Mouse (Mus musculus): ENCODE measurements at regions not wholly inside any gene's neighbourhood (a gene's known extent, or its start where the extent isn't known, plus 50 kb on each side); places are given as distances from the start of the nearest gene placed in this dataset.

DNA sequence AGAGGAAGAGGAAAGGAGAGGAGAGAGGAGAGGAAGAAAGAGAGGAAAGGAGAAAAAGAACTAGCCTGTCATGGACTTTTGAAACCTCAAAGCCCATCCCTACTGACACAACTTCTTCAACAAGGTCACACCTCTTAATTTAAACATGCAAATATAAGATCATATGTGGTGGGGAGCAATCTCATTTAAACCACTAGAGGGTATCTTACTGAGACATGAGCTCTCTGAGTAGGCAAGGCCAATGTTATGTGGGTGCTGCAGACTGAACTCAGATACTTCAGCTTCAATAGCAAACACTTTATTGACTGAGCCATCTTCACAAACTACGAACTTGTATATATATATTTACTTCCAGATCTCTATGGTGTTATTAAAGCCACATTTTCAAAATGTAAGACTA is 156.9 kb downstream of the Mex3b start:
- DNase-seq (ENCODE audit: low spot score in 2 of 2) = no peak

DNA sequence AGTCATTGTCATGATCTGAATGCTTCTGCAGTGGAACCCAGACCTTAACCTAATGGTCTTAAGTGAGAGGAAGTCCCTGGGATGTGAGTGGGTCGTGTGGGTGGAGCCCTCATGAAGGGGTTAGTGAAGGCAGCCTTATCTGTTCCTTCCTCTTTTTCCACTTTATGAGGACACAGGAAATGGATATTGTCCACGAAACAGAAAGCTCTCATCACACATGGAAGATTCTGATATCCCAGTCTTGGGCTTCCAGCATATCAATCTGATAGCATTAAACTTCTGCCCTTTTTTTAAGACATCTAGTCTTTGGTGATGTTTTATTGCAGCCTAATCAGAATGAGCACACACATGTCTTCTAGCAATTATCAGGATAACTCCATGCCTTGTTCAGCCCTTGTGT is 164.0 kb downstream of the Mex3b start:
- DNase-seq (ENCODE audit: low spot score in 2 of 2) = no peak

DNA sequence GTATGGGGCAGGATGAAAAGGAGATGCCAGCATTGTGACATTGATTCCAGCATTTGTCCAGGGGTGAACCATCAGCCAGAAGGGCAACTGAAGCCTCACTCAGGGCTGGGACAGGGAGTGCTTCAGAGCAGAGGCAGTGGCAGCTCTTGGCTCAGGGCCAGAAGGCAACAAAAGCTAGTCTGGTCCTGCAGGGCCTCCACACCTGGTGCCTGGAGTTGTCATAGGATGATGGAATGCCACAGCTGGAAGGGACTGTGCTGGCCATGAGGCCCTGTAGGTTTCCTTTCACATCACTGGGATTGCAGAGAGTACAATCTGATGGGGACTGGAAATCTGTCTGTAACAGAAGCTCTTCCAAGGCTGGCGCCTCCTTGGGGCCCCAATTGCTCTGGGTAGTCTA is 164.9 kb downstream of the Mex3b start:
- no peak for DNase-seq (ENCODE audit: low spot score in 2 of 2)

DNA sequence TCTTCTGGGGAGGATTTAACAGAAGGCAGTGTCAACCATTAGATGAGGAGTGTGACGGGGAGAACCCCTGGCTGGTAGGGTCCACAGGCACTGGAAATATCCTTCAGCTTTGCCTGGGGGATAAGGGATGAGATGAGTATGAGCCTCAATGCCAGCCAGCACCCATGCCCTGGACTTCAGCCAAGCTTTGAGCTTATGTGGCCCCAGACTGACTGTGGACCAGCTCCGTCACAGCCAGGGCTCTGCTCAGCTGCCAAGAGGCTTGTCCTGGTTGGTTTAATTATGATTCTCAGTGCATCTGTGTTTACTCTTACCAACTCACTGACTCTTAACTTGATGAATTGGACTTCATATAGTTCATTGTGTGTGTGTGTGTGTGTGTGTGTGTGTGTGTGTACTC is 165.8 kb downstream of the Mex3b start:
- DNase-seq (ENCODE audit: low spot score in 2 of 2) = no peak

DNA sequence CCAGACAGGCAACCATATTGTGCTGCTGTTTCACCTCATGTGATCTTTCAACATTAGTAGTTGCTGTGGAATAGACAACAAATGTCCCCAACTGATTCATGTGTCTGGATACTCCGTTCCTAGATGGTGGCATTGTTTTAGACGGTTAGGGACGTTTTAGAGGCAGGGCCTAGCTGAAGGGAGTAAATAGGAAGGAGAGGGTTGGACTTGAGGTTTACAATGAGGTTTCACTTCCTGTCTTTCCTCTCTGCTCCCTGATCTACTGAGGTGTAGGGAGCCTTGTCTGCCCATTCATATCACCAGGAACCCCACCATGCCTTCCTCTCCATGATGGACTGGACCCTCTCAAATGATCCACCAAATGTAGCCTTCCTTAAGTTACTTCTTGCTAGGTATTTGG is 168.1 kb downstream of the Mex3b start:
- no peak for DNase-seq (ENCODE audit: low spot score in 2 of 2)

DNA sequence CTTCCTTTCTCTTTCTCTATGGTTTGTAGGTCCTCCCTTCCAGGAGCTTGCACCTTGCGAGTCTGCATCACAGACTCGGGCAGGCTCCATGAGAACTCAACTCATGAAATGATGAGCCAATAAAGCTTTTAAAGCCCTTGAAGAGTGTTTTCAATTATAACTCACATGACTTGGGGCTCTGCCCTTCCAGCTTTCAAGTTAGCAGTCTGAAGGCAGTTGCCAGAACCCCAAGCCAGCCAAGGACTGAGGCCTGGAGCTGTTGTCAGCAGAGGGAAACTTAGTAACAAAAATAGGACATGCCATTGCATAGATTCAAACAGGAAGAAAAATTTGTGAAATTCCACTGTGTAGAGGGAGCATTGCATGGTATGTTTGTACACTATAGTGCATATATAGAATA is 169.3 kb downstream of the Mex3b start:
- DNase-seq (ENCODE audit: low spot score in 2 of 2) = no peak

DNA sequence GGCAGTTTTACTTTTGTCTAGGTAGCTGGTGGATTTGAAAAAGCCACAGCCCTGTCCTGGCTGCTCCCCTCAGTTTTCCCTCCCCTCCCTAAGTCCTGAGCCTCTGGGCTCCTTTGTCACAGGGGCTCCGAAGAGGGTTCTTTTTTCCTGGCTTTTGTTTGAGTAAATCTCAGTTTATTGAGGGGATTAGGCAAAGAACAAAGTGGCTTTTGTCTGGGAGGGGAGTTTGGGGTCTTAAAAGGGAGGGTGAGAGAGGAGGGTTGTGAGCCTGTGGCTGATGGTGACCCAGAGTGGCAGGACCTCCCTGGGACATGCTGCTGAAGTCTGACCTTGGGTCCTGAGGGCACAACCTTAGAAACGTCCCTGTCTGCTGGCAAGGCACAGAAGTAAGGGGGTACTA is 170.0 kb downstream of the Mex3b start:
- no peak for DNase-seq (ENCODE audit: low spot score in 2 of 2)

DNA sequence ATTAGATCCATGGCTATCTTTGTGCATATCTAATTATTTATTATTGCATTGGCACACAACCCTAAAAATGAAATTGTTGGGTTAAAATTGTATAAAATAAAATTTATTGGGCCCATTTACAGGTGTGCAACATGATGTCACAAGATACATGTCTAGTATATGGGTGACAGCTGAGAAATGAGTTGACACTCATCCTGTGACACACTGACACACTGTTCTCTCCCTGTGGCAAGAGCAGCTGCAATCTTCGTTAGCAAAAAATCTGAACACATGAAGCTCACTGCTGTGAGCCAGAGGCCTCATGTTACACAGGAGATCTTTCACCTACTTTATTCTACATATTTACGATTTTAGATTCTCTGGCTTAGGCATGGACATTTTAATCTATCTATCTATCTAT is 170.6 kb downstream of the Mex3b start:
- no peak for DNase-seq (ENCODE audit: low spot score in 2 of 2)

DNA sequence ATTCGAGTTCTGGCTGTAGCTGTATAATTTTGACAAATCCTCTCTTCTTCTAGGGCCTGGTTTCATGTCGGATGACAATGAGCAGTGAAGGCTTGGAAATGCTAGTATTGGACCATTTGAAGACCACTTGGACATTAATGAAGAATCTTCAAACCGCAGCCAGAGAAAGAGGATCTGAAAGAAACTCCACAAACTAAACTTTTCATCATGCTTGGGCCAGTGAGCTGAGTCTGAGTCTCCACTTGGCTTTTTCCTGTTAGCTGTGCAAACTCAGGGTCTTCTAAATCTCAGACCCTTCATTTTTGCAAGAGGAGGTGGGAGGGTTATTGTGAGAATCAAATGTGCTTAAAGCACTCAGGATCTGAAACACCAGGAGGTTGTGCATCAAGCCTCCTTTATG is 176.6 kb downstream of the Mex3b start:
- no peak for DNase-seq (ENCODE audit: low spot score in 2 of 2)

DNA sequence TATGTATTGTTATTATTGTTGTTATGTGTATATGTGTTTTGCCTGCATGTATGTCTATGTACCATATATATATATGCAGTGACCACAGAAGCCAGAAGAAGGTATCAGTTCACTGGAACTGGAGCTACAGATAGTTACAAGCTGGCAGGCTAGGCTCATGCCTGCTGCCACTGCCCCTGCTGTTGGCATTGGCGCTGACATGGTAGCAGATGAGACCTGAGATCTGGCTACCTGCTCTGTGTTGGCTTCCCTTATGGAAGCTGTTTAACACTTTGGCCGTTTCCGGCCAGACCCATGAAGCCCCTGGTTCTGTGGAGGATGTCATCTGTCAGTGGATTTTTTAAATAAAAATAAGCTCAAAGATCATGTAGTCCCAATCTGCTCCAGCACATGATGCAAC is 178.1 kb downstream of the Mex3b start:
- DNase-seq (ENCODE audit: low spot score in 2 of 2) = no peak

DNA sequence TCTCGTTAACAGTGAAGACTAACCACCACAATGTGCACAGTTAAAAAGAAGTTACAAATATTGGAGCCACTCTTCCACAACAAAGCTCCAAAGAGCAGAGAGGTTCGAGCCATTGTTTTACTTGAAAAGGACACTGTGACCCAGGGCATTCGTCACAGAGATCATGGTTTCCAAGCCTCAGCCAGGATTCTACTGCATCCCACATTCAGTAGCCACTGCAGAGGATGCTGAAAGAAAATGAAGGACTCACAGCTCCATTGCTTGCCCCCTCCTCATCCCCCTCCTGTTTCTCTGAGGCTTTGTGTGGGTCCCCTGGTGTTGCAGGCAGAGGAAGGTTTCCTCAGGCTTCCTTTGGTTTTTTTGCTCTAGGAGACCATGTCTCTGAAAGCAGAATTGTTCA is 182.9 kb downstream of the Mex3b start:
- no peak for DNase-seq (ENCODE audit: low spot score in 2 of 2)

DNA sequence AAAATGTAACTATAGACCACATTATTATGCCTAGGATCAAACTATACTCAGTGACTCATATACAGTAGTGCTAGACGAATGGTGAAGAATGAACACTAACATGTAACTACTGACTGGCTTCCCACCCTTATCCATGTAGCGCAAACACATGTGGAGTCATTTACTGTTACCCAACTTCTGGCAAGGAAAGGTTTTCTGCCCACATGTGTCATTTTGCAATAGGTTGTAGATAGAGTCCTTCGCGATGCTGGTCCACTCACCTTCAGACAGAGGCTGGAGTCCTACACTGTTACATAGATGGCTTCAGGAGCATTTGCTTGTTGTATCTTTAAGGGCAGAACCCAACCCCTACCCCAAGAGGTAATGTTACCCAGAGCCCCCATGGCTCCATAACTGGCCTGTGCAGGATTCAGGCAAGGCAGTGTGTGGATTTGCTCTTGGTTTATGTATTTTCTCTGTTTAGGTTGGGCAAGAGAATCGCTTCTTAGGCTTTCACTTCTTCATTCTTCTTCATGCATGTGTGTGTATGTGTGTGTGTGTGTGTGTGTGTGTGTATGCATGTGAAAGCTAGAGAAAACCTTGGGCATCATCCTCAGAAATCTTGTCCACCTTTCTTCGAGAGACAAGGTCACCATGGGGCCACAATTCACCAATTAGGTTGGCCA is 183.8 kb downstream of the Mex3b start:
- no peak for DNase-seq (ENCODE audit: low spot score in 2 of 2)

DNA sequence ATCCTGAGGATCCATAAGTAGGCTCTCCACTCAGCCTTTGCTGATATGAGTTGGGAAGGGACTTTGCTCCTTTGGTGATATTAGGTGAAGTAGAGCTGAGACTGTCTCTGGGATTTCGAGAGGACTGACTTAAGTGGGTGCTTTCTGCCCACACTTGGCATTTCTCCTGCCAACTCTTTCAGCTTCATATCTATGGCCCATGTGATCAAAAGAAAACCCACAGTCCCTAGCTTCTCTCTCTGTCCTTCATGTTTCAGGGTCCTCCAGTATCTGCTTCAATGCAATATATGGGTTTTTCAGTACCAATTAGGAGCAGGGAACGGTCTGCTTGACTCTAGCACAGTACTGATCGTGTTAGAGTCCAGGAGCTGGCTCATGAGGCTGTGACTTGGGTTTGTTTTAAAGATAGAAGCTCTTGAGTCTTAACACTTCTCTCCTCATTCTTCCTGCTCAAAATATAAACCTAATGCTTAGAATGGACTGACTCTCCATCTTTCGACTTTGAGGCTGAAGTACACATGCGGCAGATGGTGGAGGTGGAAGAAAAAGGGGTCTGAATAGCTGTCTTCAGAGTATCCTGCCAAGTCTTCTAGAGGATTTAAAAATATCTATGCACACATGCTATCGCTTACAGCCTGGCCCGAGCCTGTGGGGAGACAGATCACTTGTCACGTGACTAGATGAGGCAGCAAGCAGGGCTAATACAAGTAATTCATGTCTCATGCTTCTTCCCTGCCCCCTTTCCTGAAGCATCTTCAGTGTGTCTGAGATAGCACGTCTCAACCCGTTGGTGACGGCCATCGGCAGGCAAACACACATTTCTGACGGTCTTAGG is 189.2 kb downstream of the Mex3b start:
- no peak for DNase-seq (ENCODE audit: low spot score in 2 of 2)

DNA sequence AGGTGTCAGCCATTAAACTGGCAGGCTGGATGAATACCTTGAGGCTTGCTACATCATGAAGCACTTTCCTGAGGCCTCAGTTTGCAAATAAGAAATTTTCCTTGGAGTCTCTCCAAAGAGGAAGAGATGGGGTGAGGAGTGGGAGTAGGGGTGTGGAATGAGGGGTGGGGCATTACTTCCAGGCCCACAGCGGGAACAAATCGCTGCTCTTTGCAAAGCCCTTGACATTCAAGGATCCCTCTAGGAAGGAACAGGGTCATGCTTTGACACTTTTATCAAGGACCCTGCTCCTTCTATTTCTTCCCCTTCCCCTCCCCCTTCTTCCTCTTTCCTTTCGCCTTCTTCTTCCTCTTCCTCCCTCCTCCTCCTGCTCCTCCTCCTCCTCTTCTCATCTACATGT is 193.2 kb downstream of the Mex3b start:
- DNase-seq (ENCODE audit: low spot score in 2 of 2) = no peak

DNA sequence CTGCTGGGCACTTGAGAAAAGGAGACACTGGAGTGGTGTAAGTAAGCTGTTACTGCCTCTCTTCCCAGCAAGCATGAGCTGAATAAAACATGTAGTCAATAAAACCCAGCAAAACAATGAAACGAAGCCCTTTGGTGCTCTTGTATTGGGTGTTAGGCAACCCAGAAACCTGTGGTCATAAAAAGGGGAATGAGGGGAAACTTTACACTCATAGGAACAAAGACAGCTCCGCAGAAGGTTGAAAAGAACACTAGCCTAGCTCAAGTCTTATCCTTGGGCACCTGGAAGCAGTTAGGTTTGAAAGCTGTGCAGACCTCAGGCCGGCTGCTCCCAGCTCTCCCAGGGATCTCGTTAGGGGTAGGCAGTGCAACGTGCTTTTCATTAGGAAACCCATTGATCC is 193.6 kb downstream of the Mex3b start:
- no peak for DNase-seq (ENCODE audit: low spot score in 2 of 2)

DNA sequence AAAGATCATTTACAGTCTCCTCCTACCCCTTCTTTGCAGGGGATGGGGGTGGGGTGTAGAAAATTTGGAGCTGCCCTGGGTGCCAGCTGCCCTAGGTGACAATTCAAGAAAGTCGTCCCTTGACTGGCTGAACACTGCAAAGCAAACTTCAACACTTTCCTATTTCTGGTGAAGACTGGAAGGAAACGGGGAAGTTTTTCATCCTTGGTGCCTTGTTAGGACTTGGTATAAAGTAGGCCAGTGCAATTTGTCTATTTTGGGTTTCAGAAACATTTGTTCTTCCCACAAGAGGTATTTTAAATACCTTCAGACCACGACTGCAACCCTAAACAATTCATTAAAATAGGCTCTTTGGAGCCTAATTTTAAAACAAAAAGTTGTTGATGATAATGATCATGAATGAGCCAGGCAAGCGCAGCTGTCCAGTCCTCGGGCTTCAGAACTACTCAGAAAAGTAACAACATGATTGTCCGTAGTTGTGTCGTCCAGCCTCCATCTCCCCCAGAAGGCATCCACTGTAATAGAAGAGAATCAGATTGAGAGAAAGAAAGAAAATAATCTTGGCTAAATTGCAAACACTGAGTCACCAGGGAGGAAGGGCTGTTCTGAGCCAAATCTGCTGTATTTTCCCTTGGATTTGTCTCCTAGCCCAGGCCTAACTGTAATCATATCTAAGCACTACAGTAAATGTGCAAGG is 194.2 kb downstream of the Mex3b start:
- DNase-seq (ENCODE audit: low spot score in 2 of 2) = no peak

DNA sequence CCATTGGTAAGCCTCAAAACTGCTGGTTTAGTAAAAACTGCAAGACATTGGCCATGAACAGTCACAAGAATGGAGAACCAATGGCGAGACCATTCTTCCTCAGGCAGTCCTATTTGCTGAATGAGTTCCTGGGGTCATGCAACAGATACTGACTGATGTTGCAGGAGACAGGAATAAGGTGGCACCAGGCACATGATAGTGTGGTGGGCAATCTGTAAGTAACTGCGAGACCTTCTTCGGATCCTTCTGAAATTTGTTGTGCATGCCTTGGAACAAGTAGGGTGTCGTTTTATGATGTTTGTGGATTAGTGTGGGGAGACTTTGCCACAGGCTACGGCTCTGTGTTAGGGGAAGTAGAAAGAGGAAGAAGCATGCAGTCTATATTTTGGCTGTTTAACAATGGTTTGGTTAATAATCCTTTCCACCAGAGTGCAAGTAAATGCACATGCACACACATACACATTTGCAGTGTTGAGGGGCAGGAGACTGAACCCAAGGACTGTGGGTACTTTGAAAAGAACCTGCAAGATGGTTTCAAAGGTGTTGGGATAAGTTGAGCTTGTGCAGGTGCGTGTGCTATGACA is 194.9 kb downstream of the Mex3b start:
- no peak for DNase-seq (ENCODE audit: low spot score in 2 of 2)

DNA sequence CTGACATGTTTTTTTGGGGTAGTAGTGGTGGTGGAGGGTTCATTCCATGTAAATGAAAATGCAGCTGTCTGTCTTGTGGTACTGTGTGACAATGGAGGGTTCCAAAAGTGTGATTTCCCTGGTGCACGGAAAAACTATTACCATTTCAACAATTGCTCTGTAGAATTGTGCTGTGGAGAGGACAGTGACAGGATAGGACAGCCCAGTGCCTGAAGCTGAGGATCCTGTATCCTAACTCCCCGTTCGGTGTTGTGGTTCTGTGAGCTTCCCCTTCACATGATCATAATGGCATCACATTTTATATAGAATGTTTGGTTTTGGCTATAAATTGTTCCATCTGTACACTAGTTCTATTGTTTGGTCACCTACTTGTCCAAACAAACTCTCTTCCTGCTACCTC is 196.4 kb downstream of the Mex3b start:
- DNase-seq (ENCODE audit: low spot score in 2 of 2) = no peak

DNA sequence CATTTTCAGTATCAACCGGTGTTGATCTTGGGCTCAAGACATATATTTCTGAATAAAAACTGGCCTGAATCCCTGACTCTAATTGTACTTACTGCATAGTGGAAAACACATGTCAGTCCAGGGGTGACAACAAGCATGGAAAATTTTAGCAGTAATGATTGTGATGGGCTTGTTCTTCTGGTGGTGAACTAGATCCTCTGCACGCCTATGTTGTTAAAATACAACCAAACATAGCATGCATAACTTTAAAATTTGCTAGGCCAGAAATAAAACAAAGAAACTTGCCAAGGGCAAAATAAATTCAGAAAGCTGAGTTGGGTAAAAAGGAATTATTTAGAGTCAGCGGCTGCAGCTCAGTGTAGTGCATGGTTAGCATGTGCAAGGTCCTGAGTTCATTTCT is 198.2 kb downstream of the Mex3b start:
- no peak for DNase-seq (ENCODE audit: low spot score in 2 of 2)

DNA sequence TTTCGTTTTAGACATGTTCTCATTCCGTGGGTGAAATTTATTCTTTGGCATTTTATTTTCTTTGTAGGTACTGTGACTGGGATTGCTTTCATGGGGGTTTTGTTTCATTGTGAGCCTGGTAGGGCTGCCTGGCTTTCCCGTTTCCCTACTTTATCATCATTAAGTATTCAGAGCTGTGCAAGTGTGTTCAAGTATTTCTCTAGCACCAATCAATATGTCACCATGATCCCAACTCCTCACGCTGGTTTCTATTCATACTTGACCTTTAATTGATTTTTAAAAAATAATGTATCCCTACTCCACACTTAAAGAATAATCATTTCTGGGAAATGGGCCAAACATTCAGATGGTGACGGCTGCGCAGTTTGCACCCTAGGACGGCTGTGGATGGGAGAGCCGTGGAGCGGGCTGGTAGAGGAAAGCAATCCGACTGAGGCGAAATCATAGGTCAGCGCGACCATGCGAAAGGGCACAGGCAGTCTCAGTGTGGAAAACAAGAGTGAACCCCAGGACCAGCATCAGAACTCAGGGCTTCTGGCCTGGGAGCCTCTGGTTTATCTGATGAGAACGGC is 207.4 kb downstream of the Mex3b start:
- DNase-seq (ENCODE audit: low spot score in 2 of 2) = no peak

DNA sequence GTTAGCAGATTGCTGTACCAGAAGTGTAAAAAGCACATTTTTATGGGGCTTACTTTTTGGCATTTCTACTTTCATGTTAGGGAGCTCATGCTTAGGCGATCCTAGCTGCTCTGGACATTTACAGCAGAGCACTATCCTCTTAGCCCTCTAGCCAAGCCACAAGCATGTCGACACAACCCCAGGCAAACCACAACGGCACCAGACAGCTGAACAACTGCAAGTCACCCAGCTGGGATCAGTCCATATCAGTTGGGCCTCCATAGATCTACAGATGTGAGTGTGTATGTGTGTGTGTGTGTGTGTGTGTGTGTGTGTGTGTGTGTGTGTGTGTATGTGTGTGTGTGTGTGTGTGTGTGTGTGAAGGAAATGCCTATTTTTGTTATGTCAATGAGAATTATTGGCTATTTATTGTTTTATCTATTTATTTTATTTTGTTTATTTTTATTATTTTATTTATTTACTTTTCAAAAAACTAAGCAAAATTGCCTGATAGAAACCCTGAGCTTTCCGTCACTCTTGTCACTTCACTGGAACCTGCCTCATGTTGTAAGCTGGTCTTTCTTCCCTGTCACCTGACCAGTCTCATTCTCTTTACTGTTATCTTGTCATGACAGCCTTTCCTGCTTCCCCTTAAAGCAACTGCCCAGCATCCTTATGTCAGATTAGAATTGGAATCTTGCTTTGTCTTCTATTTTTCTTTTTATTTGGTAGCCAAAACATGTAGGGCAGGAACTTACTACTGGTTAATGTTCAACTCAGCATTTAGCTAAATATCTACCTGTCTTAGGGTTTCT is 208.2 kb downstream of the Mex3b start:
- no peak for DNase-seq (ENCODE audit: low spot score in 2 of 2)
